Mouse (Mus musculus): ENCODE results near the gene Fggy. TPM values are rescaled to one million over a fixed set of nuclear protein-coding genes. Genes with fewer than 3 reads are reported as not detected.

The Fggy gene
- total RNA-seq (2012; rRNA removed) (not detected in 2 replicates), polyA plus RNA-seq (2012; ENCODE audit: insufficient read depth in 1 of 2, insufficient read length in 2 of 2, low read depth in 1 of 2, low replicate concordance in 2 of 2, missing spikeins in 1 of 2) (not detected)

- Histone ChIP-seq H3K27ac (ENCODE audit: control insufficient read depth, low read depth, low read length) (no peak within 1 kb of the TSS), H3K36me3 (ENCODE audit: control insufficient read depth in 1 of 2, insufficient read depth in 2 of 2, low read length in 2 of 2) (no peaks in the 10 kb centered on the region), H3K79me2 (ENCODE audit: control insufficient read depth, insufficient read depth, low read length, poor library complexity) (no peaks in the 10 kb centered on the region), H3K4me1 (ENCODE audit: control insufficient read depth in 1 of 2, insufficient read depth in 2 of 2, low read length in 2 of 2) (no peaks in the 10 kb centered on the region), H3K27me3 (ENCODE audit: control insufficient read depth in 1 of 2, insufficient read depth in 2 of 2, low read length in 2 of 2) (no peaks in the 10 kb centered on the region), H3K4me3 (ENCODE audit: control insufficient read depth in 1 of 2, insufficient read depth in 1 of 2, low read depth in 2 of 2, low read length in 2 of 2) (no peak within 1 kb of the TSS), H3K9me3 (replicated peaks; ENCODE audit: insufficient read depth, low read length) (no peaks in the 10 kb centered on the region), H3K9ac (ENCODE audit: control insufficient read depth, low read depth, low read length, poor library complexity, severe bottlenecking) (no peak within 1 kb of the TSS)
- no peak for DNase-seq (ENCODE audit: low read depth, low spot score)
- TF ChIP-seq NRF1 (IDR thresholded peaks at IDR 0.05; ENCODE audit: insufficient read depth, low read depth, low read length, poor library complexity, severe bottlenecking) (no peak), MAFK (IDR thresholded peaks at IDR 0.05; ENCODE audit: borderline replicate concordance, low read depth, low read length) (no peak), UBTF (IDR thresholded peaks at IDR 0.05; ENCODE audit: borderline replicate concordance, insufficient read depth, low read depth, low read length) (no peak), SIN3A (IDR thresholded peaks at IDR 0.05; ENCODE audit: low read length) (no peak)
Observed at GRCm38 (mm10) chr4:95557333-95557956, at the start of gene Fggy. Gene Fggy, plus strand, starts transcription at chr4:95557507.

- no peaks in the 10 kb centered on the region for H3K9me3 ChIP-seq (replicated peaks; ENCODE audit: insufficient read depth, low read length)
- H3K9ac ChIP-seq (ENCODE audit: control insufficient read depth, low read depth, low read length, poor library complexity, severe bottlenecking), result no peak overlapping the region
- H3K27me3 ChIP-seq (ENCODE audit: control insufficient read depth in 1 of 2, insufficient read depth in 2 of 2, low read length in 2 of 2), result no peaks in the 10 kb centered on the region
- no peaks in the 10 kb centered on the region for H3K4me1 ChIP-seq (ENCODE audit: control insufficient read depth in 1 of 2, insufficient read depth in 2 of 2, low read length in 2 of 2)
- H3K36me3 ChIP-seq (ENCODE audit: control insufficient read depth in 1 of 2, insufficient read depth in 2 of 2, low read length in 2 of 2), result no peaks in the 10 kb centered on the region
- H3K27ac ChIP-seq (ENCODE audit: control insufficient read depth, low read depth, low read length), result no peak overlapping the region
- TF ChIP-seq ZC3H11A (IDR thresholded peaks at IDR 0.05; ENCODE audit: low read depth, low read length) (no peak), MAX (IDR thresholded peaks at IDR 0.05; ENCODE audit: low read length) (no peak), ZMIZ1 (IDR thresholded peaks at IDR 0.05; ENCODE audit: low read depth, low read length) (no peak), CHD2 (IDR thresholded peaks at IDR 0.05; ENCODE audit: low read length) (no peak), ZNF384 (IDR thresholded peaks at IDR 0.05; ENCODE audit: low read depth, low read length) (no peak), MEF2A (IDR thresholded peaks at IDR 0.05; ENCODE audit: extremely low read depth, insufficient replicate concordance, low read depth, low read length, poor library complexity, severe bottlenecking) (no peak), MAFK (IDR thresholded peaks at IDR 0.05; ENCODE audit: borderline replicate concordance, low read depth, low read length) (no peak), GABPA (IDR thresholded peaks at IDR 0.05; ENCODE audit: low read depth, low read length) (no peak), KAT2A (conservative IDR thresholded peaks at IDR 0.05; ENCODE audit: low read depth, low read length) (no peak), UBTF (IDR thresholded peaks at IDR 0.05; ENCODE audit: borderline replicate concordance, insufficient read depth, low read depth, low read length) (no peak), TBP (IDR thresholded peaks at IDR 0.05; ENCODE audit: low read depth, low read length) (no peak), BHLHE40 (IDR thresholded peaks at IDR 0.05; ENCODE audit: borderline replicate concordance, low read depth, low read length) (no peak), EP300 (IDR thresholded peaks at IDR 0.05; ENCODE audit: low read depth in 1 of 2, low read length in 2 of 2) (no peak), CTCF (IDR thresholded peaks at IDR 0.05 in 2 of 3, conservative IDR thresholded peaks at IDR 0.05 in 1 of 3; ENCODE audit: control insufficient read depth in 1 of 3, insufficient read depth in 1 of 3, low read depth in 2 of 3, low read length in 3 of 3, poor library complexity in 1 of 3, severe bottlenecking in 1 of 3) (no peak), E2F4 (IDR thresholded peaks at IDR 0.05; ENCODE audit: borderline replicate concordance, low read depth, low read length) (no peak), JUND (IDR thresholded peaks at IDR 0.05; ENCODE audit: low read depth, low read length) (no peak), SMC3 (IDR thresholded peaks at IDR 0.05; ENCODE audit: low read depth, low read length) (no peak), HCFC1 (IDR thresholded peaks at IDR 0.05; ENCODE audit: low read depth, low read length) (no peak), TAL1 (IDR thresholded peaks at IDR 0.05; ENCODE audit: low read length) (no peak)
- H3K4me3 ChIP-seq (ENCODE audit: control insufficient read depth in 1 of 2, insufficient read depth in 1 of 2, low read depth in 2 of 2, low read length in 2 of 2), result no peak overlapping the region
- no peaks in the 10 kb centered on the region for H3K79me2 ChIP-seq (ENCODE audit: control insufficient read depth, insufficient read depth, low read length, poor library complexity)
- DNase-seq (ENCODE audit: low read depth, low spot score), result no peak
Observed at GRCm38 (mm10) chr4:95507946-95508311, 49.4 kb upstream of the Fggy start.
